Comparison of ENCODE assay signal across 13 mouse cellular contexts in the genomic region with DNA sequence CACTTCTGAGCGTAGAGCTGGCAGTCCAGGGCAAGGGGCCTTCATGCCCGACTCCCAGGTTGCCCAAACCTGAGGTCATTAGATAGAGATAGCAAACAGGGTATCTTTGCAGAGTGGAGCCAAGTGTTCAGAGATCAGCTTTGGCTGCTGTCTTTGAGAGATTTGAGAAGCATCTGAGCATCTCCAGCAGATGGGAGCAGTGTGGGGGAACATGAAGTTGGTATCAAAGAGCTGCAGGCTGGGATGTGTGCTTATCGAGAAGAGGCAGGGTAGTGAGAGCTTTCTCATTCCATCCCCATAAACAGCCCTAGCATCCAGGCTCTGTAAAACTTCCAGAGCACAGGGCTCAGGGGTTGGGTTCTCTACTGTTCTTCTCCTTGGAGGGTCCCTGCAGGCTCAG. TPM values are rescaled to one million over a fixed set of nuclear protein-coding genes. Genes with fewer than 3 reads are reported as not detected.
DNase-seq lines count a peak whose midpoint lies in the region; ATAC-seq and TF ChIP-seq lines count a peak whose summit lies in the region.
"Had no signal": no experiment of that assay in that cellular context is flagged by ENCODE, and none has a peak within 500 bp of the region (broad histone marks: within the 10 kb centered on the region; RNA-seq: fewer than 3 reads in every experiment).

No protein-coding gene starts in this region.

- no peak overlapping the region for H3K4me3 ChIP-seq in cortical plate, adult 2 months (ENCODE audit: insufficient read depth, low read length)
- H3K4me3 ChIP-seq: midbrain, embryonic 10.5 days had no signal

- no peak for TF ChIP-seq POLR2A in cortical plate, adult 2 months (IDR thresholded peaks at IDR 0.05; ENCODE audit: extremely low read depth, insufficient read depth, low read length)

- TF ChIP-seq CTCF in cortical plate, adult 2 months (IDR thresholded peaks at IDR 0.05; ENCODE audit: extremely low read depth, insufficient read depth, low read length), result no peak

- peak overlapping the region; percentile 18; the same call in 1 of the 2 replicates for H3K27ac ChIP-seq in cortical plate, adult 2 months (ENCODE audit: insufficient read depth, low read length)
- H3K27ac ChIP-seq: midbrain, embryonic 10.5 days had no signal

- 0 out of 2 replicates have a peak, but pooled peaks cover 2% of the 10 kb centered on the region for H3K4me1 ChIP-seq in cortical plate, adult 2 months (ENCODE audit: control insufficient read depth, insufficient read depth, low read length)
- H3K4me1 ChIP-seq: midbrain, embryonic 10.5 days had no signal

- ATAC-seq in megakaryocyte-erythroid progenitor cell, adult 5-6 weeks (replicated peaks; ENCODE audit: low FRiP score, low TSS enrichment, poor library complexity, severe bottlenecking), result peak; percentile 60; the same call in 1 of the 2 replicates

- peak; percentile 17 to 20 for DNase-seq in layer of hippocampus, postnatal 36 days
- no peak for DNase-seq in layer of hippocampus, postnatal 10 days (ENCODE audit: low spot score in 2 of 2)
- DNase-seq in brain, adult 2 months (ENCODE audit: low read depth, low spot score), result peak; percentile 51
- no peak for DNase-seq in cerebellum, adult 9-10 months
- no peak for DNase-seq in retina, embryonic 14.5 days (ENCODE audit: low spot score)
- DNase-seq: cerebellum, adult 11 months; forebrain, postnatal 0 days; gastrocnemius, postnatal 14 days; kidney, adult 9 months; lung, adult 2 months had no signal

RNA-seq across cellular contexts. Expression of gene Ampd3, which starts 52.9 kb away (rescaled TPM):
- total RNA-seq in layer of hippocampus, postnatal 36 days (2021), result 10 to 100 TPM; 20.1 to 23.1 TPM
- 10 to 100 TPM; 25.7 to 27.0 TPM for total RNA-seq in layer of hippocampus, postnatal 10 days (2021)
- 21.8 and 22.0 TPM in 2 replicates for polyA plus RNA-seq in cortical plate, adult 2 months (2012; rRNA removed)
- 66.1 and 83.1 TPM in 2 replicates for total RNA-seq in megakaryocyte-erythroid progenitor cell, adult 5-6 weeks (2014; fragmentation: Nextera tagmentation)
- total RNA-seq in megakaryocyte-erythroid progenitor cell, adult 5-6 weeks (2017), result 30.8 and 52.2 TPM in 2 replicates

Comparison
In these comparisons a context has a peak if more than half of its experiments do, and no peak if none do; other contexts are left out.
1. DNase-seq: peak in layer of hippocampus, postnatal 36 days (2 of 2) and brain, adult 2 months (single experiment); none in layer of hippocampus, postnatal 10 days (0 of 2), cerebellum, adult 9-10 months (single experiment) and retina, embryonic 14.5 days (single experiment).